Mouse (Mus musculus): ENCODE data around the gene Pak2. TPM values are rescaled to one million over a fixed set of nuclear protein-coding genes. Genes with fewer than 3 reads are reported as not detected.

Gene Pak2
- polyA plus RNA-seq, 1 experiment from 2014 or later: 25.8 TPM

DNA sequence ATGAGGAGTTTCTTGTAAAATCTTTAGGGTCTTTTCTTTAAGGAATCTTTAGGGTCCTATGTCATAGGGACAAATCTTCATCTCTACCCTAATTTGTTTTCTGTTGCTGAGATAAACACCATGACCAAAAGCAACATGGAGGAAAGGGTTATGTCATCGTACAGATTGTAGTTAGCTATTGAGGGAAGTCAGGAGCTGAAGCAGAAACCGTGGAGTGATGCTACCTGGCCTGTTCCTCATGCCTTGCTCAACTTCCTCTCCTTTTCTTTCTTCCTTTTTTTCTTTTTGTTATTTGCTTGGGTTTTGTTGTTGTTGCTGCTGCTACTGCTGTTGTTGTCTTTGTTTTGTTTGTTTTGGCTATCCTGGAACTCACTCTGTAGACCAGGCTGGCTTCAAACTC lies 29.4 kb upstream of the Pak2 start:
- Histone ChIP-seq H3K4me1 (ENCODE audit: insufficient read depth, low read depth, low read length) (no peaks in the 10 kb centered on the region), H3K9ac (replicated peaks; ENCODE audit: low read depth) (no peak overlapping the region), H3K4me2 (replicated peaks; ENCODE audit: low read depth, low read length) (no peak overlapping the region), H3K27me3 (replicated peaks; ENCODE audit: insufficient read depth, low read length) (no peaks in the 10 kb centered on the region), H3K9me3 (ENCODE audit: low read length) (no peaks in the 10 kb centered on the region), H3K4me3 (ENCODE audit: low read depth, low read length) (no peak overlapping the region), H3K27ac (ENCODE audit: low read length) (no peak overlapping the region), H3K36me3 (ENCODE audit: insufficient read depth, low read length) (peaks cover 5% of the 10 kb centered on the region; the same call in 1 of the 2 replicates)
- WGBS: 87% methylated on average over 2 of the region's 2 CpGs
- no peak for DNase-seq (ENCODE audit: low spot score)
- ATAC-seq: no peak
- no peak for TF ChIP-seq EP300 (IDR thresholded peaks at IDR 0.05)
- TF ChIP-seq CTCF (IDR thresholded peaks at IDR 0.05): no peak

DNA sequence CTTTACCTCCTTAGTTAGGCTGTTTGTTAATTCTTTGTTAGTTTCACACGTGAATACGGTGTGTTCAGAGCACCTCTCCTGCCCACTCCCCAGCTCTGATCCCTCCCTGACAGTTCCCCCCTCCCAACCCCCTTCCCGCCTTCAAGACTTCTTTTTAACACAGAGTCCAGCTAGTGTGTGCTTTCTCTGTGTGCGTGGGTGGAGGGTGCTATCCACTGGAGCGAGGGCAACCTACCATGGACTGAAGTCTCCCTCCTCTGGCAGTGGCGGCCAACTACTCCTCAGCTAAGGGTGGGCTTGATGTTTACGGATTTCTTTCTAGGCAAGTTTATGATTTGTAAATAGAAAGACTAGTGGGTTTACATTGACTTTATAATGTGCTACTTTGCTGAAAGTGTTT lies 29.0 kb upstream of the Pak2 start:
- TF ChIP-seq EP300 (IDR thresholded peaks at IDR 0.05) (no peak), CTCF (IDR thresholded peaks at IDR 0.05) (peak; percentile 16; the same call in 1 of the 2 replicates)
- DNase-seq (ENCODE audit: low spot score) (no peak), ATAC-seq (no peak)
- H3K4me2 ChIP-seq (replicated peaks; ENCODE audit: low read depth, low read length): no peak overlapping the region
- H3K27me3 ChIP-seq (replicated peaks; ENCODE audit: insufficient read depth, low read length): no peaks in the 10 kb centered on the region
- no peak overlapping the region for H3K4me3 ChIP-seq (ENCODE audit: low read depth, low read length)
- no peaks in the 10 kb centered on the region for H3K9me3 ChIP-seq (ENCODE audit: low read length)
- 68% methylated on average over 7 of the region's 7 CpGs for WGBS
- H3K36me3 ChIP-seq (ENCODE audit: insufficient read depth, low read length): peaks cover 7% of the 10 kb centered on the region; the same call in 1 of the 2 replicates
- no peaks in the 10 kb centered on the region for H3K4me1 ChIP-seq (ENCODE audit: insufficient read depth, low read depth, low read length)
- H3K27ac ChIP-seq (ENCODE audit: low read length): no peak overlapping the region
- no peak overlapping the region for H3K9ac ChIP-seq (replicated peaks; ENCODE audit: low read depth)

- Histone ChIP-seq H3K36me3 (ENCODE audit: insufficient read depth, low read length) (peaks cover 7% of the 10 kb centered on the region; the same call in 1 of the 2 replicates), H3K9me3 (ENCODE audit: low read length) (no peaks in the 10 kb centered on the region), H3K4me2 (replicated peaks; ENCODE audit: low read depth, low read length) (no peak overlapping the region), H3K4me1 (ENCODE audit: insufficient read depth, low read depth, low read length) (no peaks in the 10 kb centered on the region), H3K27me3 (replicated peaks; ENCODE audit: insufficient read depth, low read length) (no peaks in the 10 kb centered on the region), H3K4me3 (ENCODE audit: low read depth, low read length) (no peak overlapping the region), H3K27ac (ENCODE audit: low read length) (no peak overlapping the region), H3K9ac (replicated peaks; ENCODE audit: low read depth) (no peak overlapping the region)
- TF ChIP-seq CTCF (IDR thresholded peaks at IDR 0.05) (no peak), EP300 (IDR thresholded peaks at IDR 0.05) (no peak)
- DNase-seq (ENCODE audit: low spot score): no peak
- no peak for ATAC-seq
- WGBS: 84% methylated on average over 12 of the region's 12 CpGs
Measured at GRCm38 (mm10) chr16:32107342-32108045, 28.4 kb upstream of the Pak2 start.

DNA sequence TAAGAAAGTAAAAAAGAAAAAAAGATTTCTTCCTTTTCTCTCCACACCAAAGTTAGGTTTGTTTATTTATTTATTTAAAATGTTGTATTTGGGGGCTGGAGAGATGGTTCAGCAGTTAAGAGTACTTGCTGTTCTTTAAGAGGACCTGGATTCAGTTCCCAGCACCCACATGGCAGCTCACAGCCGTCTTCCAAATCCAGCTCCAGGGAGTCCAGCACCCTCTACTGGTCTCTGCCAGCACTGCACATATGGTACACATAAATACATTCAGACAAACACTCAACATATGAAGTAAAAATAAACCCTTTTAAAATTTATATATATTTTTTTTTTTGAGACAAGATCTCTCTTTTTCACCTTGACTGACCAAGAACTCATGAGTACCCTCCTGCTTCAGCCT lies 26.6 kb upstream of the Pak2 start:
- DNase-seq (ENCODE audit: low spot score) (no peak), ATAC-seq (no peak)
- Histone ChIP-seq H3K36me3 (ENCODE audit: insufficient read depth, low read length) (peaks cover 7% of the 10 kb centered on the region; the same call in 1 of the 2 replicates), H3K27me3 (replicated peaks; ENCODE audit: insufficient read depth, low read length) (no peaks in the 10 kb centered on the region), H3K4me1 (ENCODE audit: insufficient read depth, low read depth, low read length) (no peaks in the 10 kb centered on the region), H3K9ac (replicated peaks; ENCODE audit: low read depth) (no peak overlapping the region), H3K4me2 (replicated peaks; ENCODE audit: low read depth, low read length) (no peak overlapping the region), H3K4me3 (ENCODE audit: low read depth, low read length) (no peak overlapping the region), H3K27ac (ENCODE audit: low read length) (no peak overlapping the region), H3K9me3 (ENCODE audit: low read length) (no peaks in the 10 kb centered on the region)
- TF ChIP-seq EP300 (IDR thresholded peaks at IDR 0.05): no peak
- TF ChIP-seq CTCF (IDR thresholded peaks at IDR 0.05): peak; percentile 32
- 85% methylated on average over 1 of the region's 1 CpGs for WGBS

- no peak overlapping the region for H3K9ac ChIP-seq (replicated peaks; ENCODE audit: low read depth)
Measured at GRCm38 (mm10) chr16:32102295-32102694, 23.2 kb upstream of the Pak2 start.

DNA sequence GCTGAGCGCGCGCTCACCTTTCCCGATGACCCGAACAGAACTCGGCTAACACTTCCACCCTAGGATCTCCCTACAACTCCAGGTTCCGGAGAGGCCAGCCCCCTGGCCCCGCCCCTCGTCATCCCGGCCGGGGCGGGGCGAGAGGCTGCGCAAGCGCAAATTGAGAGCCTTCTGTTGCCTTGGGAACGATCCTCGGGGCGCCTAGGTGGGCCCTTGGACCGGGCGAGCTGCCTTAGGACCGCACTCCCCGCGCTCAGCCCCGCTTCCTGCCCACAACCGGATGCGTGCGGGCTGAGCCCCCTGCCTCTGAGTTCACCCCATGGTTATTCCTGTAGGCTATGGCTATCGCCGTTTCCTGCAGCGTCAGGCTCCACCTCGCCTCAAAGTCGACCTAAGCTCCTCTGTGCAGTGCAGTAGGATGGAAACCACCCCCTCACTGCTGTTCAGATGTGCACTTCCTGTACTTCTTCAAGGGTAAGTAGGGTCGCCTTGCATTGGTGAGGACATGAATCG lies 20.6 kb upstream of the Pak2 start, which contains the start of the genes Pigx and Cep19:
TSS of gene Pigx (minus strand) at position 103 of the 513 bp plus-strand sequence.
TSS of gene Cep19 (plus strand) at position 163 of the 513 bp plus-strand sequence.
- H3K4me1 ChIP-seq (ENCODE audit: insufficient read depth, low read depth, low read length): peaks cover 4% of the 10 kb centered on the region; the same call in 1 of the 2 replicates
- 0% methylated on average over 33 of the region's 34 CpGs for WGBS
- DNase-seq (ENCODE audit: low spot score): peak; percentile 92
- peak; percentile 97 for ATAC-seq
- no peaks in the 10 kb centered on the region for H3K9me3 ChIP-seq (ENCODE audit: low read length)
- H3K9ac ChIP-seq (replicated peaks; ENCODE audit: low read depth): peak within 1 kb of the TSS; percentile 77
- H3K27me3 ChIP-seq (replicated peaks; ENCODE audit: insufficient read depth, low read length): no peaks in the 10 kb centered on the region
- TF ChIP-seq CTCF (IDR thresholded peaks at IDR 0.05) (0 out of 2 replicates have a peak, but pooled peaks have one; percentile 0), EP300 (IDR thresholded peaks at IDR 0.05) (no peak)
- peak within 1 kb of the TSS; percentile 69 for H3K4me2 ChIP-seq (replicated peaks; ENCODE audit: low read depth, low read length)
- H3K36me3 ChIP-seq (ENCODE audit: insufficient read depth, low read length): peaks cover 7% of the 10 kb centered on the region; the same call in 1 of the 2 replicates
- peak within 1 kb of the TSS; percentile 62 for H3K27ac ChIP-seq (ENCODE audit: low read length)
- peak within 1 kb of the TSS; percentile 74 for H3K4me3 ChIP-seq (ENCODE audit: low read depth, low read length)

More at GRCm38 (mm10) chr16:32102295-32102694, 23.2 kb upstream of the Pak2 start:
- Histone ChIP-seq H3K4me2 (replicated peaks; ENCODE audit: low read depth, low read length) (no peak overlapping the region), H3K36me3 (ENCODE audit: insufficient read depth, low read length) (peaks cover 7% of the 10 kb centered on the region; the same call in 1 of the 2 replicates), H3K27ac (ENCODE audit: low read length) (no peak overlapping the region), H3K9me3 (ENCODE audit: low read length) (no peaks in the 10 kb centered on the region), H3K4me3 (ENCODE audit: low read depth, low read length) (no peak overlapping the region), H3K4me1 (ENCODE audit: insufficient read depth, low read depth, low read length) (peaks cover 4% of the 10 kb centered on the region; the same call in 1 of the 2 replicates), H3K27me3 (replicated peaks; ENCODE audit: insufficient read depth, low read length) (no peaks in the 10 kb centered on the region)
- TF ChIP-seq CTCF (IDR thresholded peaks at IDR 0.05): no peak
- no peak for TF ChIP-seq EP300 (IDR thresholded peaks at IDR 0.05)
- DNase-seq (ENCODE audit: low spot score): no peak
- WGBS: 83% methylated on average over 13 of the region's 13 CpGs
- no peak for ATAC-seq

All from lung, postnatal 0 days (tissue).